Mouse (Mus musculus) embryonic fibroblast, embryonic 13.5 days (primary cell): ENCODE data around the gene Arhgap23.

Source experiments
- CTCF ChIP-seq: IDR thresholded peaks from 2 replicates; pipeline ENCODE4 v1.5.1; 2011; ENCODE audit warnings: mild to moderate bottlenecking, control low read depth, low read length, moderate library complexity, borderline replicate concordance; ENCODE audit not compliant: insufficient read depth
- POLR2A ChIP-seq: IDR thresholded peaks from 2 replicates; pipeline ENCODE4 v1.6.1; 2011; ENCODE audit warnings: low read depth, mild to moderate bottlenecking, control low read depth, low read length, moderate library complexity

- no peak for TF ChIP-seq CTCF
- TF ChIP-seq POLR2A = no peak
These were observed 115.6 kb downstream of the Arhgap23 start for GRCm38 (mm10) chr11:97530961-97531360.
